Mouse (Mus musculus): ENCODE data around the gene Gm12166.
"Not testable (repeated sequence)": the region's sequence is repeated elsewhere in the genome, so short reads cannot be mapped to it uniquely, and the experiment has no call there.

Gm12166 gene

GRCm38 (mm10) chr11:46054911-46055895 is 3.1 kb upstream of the Gm12166 start:
- DNase-seq (ENCODE audit: low spot score) = no peak

GRCm38 (mm10) chr11:46054311-46054710 is 2.2 kb upstream of the Gm12166 start:
- DNase-seq (ENCODE audit: low spot score) = no peak

GRCm38 (mm10) chr11:46053457-46053856 is 1.3 kb upstream of the Gm12166 start:
- DNase-seq (ENCODE audit: low spot score) = not testable (repeated sequence)

GRCm38 (mm10) chr11:46047264-46047663 is 4.9 kb downstream of the Gm12166 start:
- DNase-seq (ENCODE audit: low spot score) = no peak

GRCm38 (mm10) chr11:46044781-46045180 is 7.3 kb downstream of the Gm12166 start:
- no peak for DNase-seq (ENCODE audit: low spot score)

GRCm38 (mm10) chr11:46041607-46042267 is 10.4 kb downstream of the Gm12166 start:
- DNase-seq (ENCODE audit: low spot score) = no peak

GRCm38 (mm10) chr11:46040841-46041556 is 11.1 kb downstream of the Gm12166 start:
- DNase-seq (ENCODE audit: low spot score) = no peak

GRCm38 (mm10) chr11:46039335-46039734 is 12.8 kb downstream of the Gm12166 start:
- no peak for DNase-seq (ENCODE audit: low spot score)

- no peak for DNase-seq (ENCODE audit: low spot score)
These were observed 13.2 kb downstream of the Gm12166 start for GRCm38 (mm10) chr11:46038901-46039300.

GRCm38 (mm10) chr11:46036374-46036773 is 15.7 kb downstream of the Gm12166 start:
- no peak for DNase-seq (ENCODE audit: low spot score)

GRCm38 (mm10) chr11:46032956-46033355 is 19.2 kb downstream of the Gm12166 start:
- DNase-seq (ENCODE audit: low spot score) = no peak

- DNase-seq (ENCODE audit: low spot score) = no peak
These were observed 20.7 kb downstream of the Gm12166 start for GRCm38 (mm10) chr11:46031470-46031869.

GRCm38 (mm10) chr11:46030026-46030425 is 22.1 kb downstream of the Gm12166 start:
- DNase-seq (ENCODE audit: low spot score) = no peak

GRCm38 (mm10) chr11:46029485-46029884 is 22.6 kb downstream of the Gm12166 start:
- no peak for DNase-seq (ENCODE audit: low spot score)

- DNase-seq (ENCODE audit: low spot score) = no peak
These were observed 23.9 kb downstream of the Gm12166 start for GRCm38 (mm10) chr11:46027952-46028814.

- DNase-seq (ENCODE audit: low spot score) = no peak
These were observed 26.1 kb downstream of the Gm12166 start for GRCm38 (mm10) chr11:46025962-46026392.

GRCm38 (mm10) chr11:46022983-46023382 is 29.1 kb downstream of the Gm12166 start:
- DNase-seq (ENCODE audit: low spot score) = no peak

- no peak for DNase-seq (ENCODE audit: low spot score)
These were observed 30.3 kb downstream of the Gm12166 start for GRCm38 (mm10) chr11:46021850-46022249.

GRCm38 (mm10) chr11:46020246-46020645 is 31.9 kb downstream of the Gm12166 start:
- no peak for DNase-seq (ENCODE audit: low spot score)

GRCm38 (mm10) chr11:46016061-46016460 is 36.1 kb downstream of the Gm12166 start:
- peak; percentile 74 for DNase-seq (ENCODE audit: low spot score)

All from layer of hippocampus, adult 11-12 months (tissue).